Mouse (Mus musculus): ENCODE measurements around the gene Inafm2.

Gene Inafm2

DNA sequence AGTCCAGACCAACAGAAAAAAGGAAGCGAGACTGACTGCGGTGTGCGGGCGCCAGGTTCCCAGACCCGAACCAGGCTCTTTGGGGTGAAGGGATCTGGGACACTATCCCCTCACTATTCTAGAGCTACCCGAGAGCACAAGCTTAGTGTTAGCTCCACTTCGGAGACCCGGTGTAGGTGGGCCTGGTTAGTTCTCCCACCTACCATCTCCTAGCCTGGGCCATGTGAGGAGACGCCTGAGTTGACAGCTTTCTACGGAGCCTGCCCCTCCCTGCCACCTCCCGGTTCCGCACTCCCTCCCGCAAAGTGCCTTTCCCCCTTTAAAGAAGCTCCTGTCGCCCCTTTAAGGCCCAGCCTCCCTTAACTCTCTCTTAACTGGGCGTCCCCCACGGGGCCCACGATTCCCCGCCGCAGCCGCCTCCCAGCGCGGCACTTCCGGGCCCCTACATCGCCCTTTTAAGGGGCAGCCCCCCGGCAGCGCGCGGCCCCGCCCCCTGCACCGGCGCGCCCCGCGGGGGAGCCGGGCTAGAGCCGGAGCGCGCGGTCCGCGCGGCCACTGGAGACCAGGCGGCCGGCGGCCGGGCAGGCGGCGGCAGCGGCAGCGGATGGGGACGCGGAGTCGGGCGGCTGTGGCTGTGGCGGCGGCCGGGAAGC lies at the start of gene Inafm2:
Inafm2 (plus strand) TSS at position 527 of the 653 bp plus-strand sequence.
- peak; percentile 66 to 81 for DNase-seq (ENCODE audit: low spot score in 2 of 2)

GRCm38 (mm10) chr2:118696451-118697308 lies 48.9 kb upstream of the Inafm2 start:
- no peak for DNase-seq (ENCODE audit: low spot score in 2 of 2)

DNA sequence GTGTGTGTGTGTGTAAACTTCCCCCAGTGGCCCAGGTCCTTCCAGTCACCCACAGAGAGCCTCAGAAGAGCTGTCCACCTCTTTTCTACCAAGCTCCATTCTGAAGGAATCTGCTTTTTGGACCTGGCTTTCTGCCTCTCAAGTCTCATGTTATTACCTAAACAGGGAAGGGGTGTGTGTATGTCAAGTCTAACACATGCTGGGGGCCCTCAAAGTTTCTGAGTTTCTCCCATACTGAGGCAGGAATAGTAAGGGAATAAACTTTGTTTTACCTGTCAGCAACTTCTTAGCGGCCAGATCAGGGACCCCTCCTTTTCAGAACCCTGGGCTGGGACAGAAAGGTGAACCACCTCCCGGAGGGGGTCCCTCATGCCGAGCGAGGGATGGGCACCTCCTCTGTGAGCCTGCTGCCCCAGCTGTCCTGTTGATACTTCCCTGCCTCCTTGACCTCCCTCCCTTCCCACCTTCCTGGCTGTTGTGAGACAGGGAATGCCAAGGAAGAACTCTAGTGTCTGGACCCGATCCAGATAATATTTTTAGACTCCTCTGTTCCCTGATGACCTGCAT lies 48.2 kb upstream of the Inafm2 start:
- no peak for DNase-seq (ENCODE audit: low spot score in 2 of 2)

DNA sequence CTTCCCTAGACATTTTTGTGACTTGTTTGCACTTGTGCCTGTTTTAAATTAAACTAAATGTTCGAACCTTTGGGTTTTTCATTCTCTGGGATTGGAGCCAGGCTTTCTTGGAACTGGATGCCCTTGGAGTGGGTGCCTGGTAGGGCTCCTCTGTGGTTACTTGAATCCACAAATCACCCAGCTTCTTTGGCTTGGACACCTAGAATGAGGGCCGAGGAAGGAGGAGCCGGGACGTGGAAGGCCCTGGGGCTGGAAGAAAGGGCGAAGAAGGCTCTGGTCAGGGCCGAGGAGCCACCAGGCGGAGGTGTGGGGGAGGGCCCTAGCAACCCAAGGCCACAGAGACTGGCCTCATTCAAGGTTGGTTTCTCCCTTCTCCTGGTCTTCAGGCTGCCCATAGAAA lies 47.6 kb upstream of the Inafm2 start:
- DNase-seq (ENCODE audit: low spot score in 2 of 2): no peak

GRCm38 (mm10) chr2:118700179-118701062 lies 45.1 kb upstream of the Inafm2 start:
- DNase-seq (ENCODE audit: low spot score in 2 of 2): peak; percentile 73 to 80

DNA sequence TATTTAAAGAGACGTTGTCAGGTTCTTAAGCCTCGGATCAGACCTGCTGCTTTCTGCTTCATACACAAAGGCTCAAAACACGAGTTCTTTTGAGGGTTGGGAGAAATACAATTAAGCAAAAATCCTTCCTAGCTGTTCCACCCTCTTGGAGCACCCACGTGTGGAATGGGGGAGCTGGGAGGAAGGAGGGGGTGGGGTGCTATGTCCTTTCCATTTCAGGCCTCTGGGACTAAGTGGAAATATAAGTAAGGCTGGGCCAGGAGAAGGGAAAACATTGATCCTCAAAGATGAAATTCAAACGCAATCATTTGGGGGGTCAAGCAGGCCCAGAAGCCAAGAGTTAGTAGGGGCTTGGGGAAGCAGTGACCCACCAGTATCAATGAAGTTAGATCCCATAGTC lies 44.4 kb upstream of the Inafm2 start:
- no peak for DNase-seq (ENCODE audit: low spot score in 2 of 2)

- DNase-seq (ENCODE audit: low spot score in 2 of 2): no peak
These were observed 43.3 kb upstream of the Inafm2 start for GRCm38 (mm10) chr2:118701971-118702882.

GRCm38 (mm10) chr2:118702883-118703761 lies 42.4 kb upstream of the Inafm2 start:
- DNase-seq (ENCODE audit: low spot score in 2 of 2): peak in 1 of 2 experiments; percentile 28

DNA sequence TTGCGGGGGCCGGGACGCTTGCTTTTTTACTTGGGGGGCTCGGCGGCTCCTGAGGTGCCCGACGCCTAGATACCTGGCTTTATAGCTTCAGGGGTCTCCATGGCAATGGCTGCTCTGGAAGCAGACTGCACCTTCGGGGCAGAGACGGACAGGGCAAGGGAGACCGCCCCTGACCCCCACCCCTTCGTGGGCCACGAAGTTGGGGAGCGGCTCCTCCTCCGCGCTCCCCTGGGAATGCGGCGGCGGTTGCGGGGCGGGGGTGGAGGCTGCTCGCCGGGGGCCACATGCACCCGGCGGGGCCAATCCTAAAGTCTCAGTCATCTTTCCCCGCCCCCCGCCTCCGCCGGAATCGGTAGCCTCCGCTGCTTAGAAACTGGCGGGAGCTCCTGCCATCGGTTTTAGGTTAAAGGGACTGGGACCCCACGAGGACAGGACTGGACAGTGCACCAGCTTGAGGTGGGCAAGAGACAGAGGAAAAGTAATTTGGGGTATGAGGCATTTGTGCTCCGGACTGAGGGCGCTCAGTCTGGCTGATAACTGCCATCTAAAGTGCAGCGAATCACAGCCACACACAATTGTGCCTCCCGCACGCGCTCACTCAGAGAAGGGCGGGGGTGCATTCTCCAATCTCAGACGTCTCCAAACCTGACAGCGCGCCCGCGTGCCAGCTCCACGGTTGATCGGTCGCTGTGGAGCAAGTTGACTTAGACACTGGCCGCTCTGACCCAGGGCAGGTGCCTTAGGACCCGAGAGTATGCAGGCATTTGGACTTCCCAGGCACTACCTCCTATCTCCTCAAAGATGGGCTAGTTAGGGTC lies 41.4 kb upstream of the Inafm2 start, which contains the start of gene Ankrd63:
Ankrd63 (minus strand) TSS at position 51 of the 818 bp plus-strand sequence.
- no peak for DNase-seq (ENCODE audit: low spot score in 2 of 2)

DNA sequence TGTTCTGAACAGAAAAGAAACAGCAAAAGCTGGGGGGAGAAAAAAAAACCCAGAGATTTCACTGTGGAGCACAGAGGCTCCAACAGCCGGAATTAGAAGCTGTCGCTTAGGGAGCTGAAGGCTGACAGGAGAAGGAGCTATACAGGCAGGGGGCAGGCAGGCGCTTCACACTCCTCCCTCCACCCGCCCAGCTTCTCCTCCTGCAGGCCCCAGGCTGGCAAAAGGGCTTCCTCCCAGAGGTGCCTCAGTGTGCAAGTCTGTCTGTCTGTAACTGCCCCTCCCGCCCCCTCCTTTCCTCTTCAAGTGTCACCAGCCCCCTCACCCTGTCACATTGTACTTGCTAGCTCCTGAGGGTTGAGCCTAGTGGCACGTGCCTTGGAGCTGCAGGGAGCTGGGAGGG lies 39.1 kb upstream of the Inafm2 start:
- no peak for DNase-seq (ENCODE audit: low spot score in 2 of 2)

DNA sequence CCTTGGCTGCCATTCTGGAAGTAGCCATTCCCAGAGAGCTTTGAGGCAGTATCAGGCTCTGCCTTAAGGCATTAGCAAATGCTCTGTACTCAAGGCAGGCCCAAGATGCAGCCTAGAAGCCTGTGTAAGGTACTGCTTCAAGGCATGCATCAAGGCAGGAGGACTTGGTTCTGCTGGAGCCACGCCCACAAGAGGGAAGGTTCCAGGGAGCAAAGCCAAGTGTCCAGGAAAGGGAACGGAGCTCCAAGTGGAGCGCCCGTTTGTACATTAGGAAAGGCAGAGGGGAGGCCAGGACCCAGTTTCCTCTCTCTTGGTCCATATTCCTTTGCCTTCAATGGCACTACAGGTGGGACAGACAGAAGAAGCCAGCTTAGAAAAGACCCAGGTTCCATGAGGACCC lies 37.1 kb upstream of the Inafm2 start:
- DNase-seq (ENCODE audit: low spot score in 2 of 2): no peak

DNA sequence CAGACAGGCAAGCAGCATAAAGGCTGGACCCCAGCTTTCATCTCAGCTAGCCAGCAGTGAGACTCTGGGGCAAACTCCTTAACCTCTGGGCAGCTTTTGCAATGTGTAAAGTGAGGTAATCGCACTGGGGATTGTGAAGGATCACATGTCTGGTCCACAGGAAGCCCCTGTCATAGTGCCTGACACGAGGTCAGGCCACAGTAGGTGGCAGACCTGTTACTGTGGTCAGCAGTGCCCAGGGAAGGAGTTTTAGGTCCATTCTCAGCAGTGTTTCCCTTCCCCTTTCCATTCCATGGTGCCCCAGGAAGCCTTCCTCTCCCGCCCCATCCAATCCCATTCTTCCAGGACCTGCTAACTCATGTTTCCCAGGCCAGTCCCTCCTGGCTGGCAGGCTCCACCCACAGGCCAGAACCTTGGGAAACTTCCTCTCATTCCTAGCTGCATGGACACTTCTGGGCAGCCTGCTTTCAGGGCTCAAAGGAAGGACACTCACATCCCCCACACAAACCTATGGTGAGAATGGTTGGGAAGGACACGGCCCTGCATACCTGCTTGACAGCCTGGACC lies 35.8 kb upstream of the Inafm2 start:
- DNase-seq (ENCODE audit: low spot score in 2 of 2): no peak

GRCm38 (mm10) chr2:118711038-118711494 lies 34.5 kb upstream of the Inafm2 start:
- no peak for DNase-seq (ENCODE audit: low spot score in 2 of 2)

- DNase-seq (ENCODE audit: low spot score in 2 of 2): no peak
These were observed 31.9 kb upstream of the Inafm2 start for GRCm38 (mm10) chr2:118713631-118714030.

DNA sequence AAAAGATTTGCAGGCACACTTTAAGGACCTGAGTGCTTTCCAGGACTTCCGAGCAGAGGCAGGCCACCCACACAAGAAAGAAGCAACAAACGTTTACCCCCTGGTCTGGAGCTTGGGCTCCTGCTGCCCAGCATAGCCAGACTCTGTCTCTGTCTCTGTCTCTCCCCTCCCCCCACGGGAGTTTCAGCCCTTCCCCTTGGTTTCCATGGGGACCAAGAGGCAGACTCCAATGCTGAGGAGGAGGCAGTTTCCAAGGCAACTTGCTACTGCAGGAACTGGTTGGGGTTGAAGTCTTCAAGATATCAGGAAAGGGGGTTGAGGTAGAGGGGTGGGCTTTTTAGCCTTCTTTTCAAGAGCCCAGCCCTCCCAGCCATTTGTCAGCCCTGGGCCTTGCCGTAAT lies 31.3 kb upstream of the Inafm2 start:
- DNase-seq (ENCODE audit: low spot score in 2 of 2): no peak

DNA sequence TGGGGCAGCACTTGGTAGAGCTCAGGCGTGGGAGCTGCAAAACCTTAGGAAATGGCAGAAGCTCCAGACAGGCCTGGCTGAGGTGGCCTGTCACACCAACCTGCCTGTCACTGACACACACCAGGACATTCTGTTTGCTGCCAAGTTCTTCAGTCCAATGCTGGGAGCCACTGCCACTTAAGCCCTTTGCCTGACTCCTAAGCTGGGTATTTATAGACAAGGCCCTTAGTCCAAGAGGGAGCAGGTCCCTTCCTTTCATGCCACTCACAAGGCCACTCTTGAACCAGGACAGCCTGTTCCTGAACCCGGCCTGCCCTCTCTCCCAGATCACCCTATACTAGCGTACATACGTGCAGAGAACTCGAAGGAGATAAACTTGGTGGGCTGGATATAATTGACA lies 28.9 kb upstream of the Inafm2 start:
- no peak for DNase-seq (ENCODE audit: low spot score in 2 of 2)

DNA sequence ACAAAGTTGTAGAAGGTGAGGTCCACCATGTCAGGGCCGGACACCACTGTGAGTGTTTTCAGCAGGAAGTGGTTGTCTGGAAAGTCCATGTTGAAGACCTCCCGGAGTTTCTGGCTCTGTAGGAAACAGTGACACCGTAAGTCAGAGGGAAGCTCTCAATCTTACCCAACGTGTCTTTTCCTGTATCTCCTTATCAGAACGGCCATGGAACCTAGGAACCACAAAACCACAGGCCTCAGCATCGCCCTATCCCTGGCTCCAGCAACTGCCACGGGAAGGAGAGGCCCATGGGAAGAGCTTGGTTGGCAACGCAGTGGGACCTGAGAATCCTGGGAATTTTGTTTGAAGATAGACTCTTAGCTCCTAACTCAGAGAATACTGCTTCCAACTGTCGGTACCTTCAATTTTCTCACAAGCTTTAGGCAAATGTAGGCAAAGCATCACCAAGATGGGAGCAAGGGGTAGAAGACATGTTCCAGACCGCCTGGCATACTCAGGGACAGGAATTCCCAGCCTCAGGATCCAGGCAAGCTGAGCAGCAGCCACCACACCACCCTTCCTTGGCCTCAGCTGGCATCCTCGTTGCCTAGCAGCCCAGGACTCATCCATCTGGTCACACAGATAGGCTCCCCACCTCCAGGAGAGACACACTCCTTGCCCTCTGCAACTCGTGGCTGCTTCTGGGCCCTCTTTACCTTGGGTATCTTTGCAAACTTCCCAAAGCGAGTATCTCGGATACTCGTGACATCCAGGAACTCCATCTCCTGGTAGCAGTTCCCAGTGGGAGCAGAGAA lies 21.7 kb upstream of the Inafm2 start:
- DNase-seq (ENCODE audit: low spot score in 2 of 2): no peak

- no peak for DNase-seq (ENCODE audit: low spot score in 2 of 2)
These were observed 20.0 kb upstream of the Inafm2 start for GRCm38 (mm10) chr2:118725511-118725910.

Measured in natural killer cell, adult 2 months (primary cell).